Mouse (Mus musculus): ENCODE data around the gene Kdm7a. TPM values are rescaled to one million over a fixed set of nuclear protein-coding genes. Genes with fewer than 3 reads are reported as not detected.
A peak's percentile ranks its signal among the peaks of the same experiment; 100 is the strongest.

Kdm7a gene
- 10 to 100 TPM; 51.7 to 57.9 TPM for total RNA-seq (2021)
- long read RNA-seq, full-length matches to known transcripts: 21 of 52 reads
- long read RNA-seq, partial matches to known transcripts: 12 of 52 reads
- long read RNA-seq, other reads (novel, unspliced or antisense): 19 of 52 reads

GRCm38 (mm10) chr6:39206581-39207461 lies at the start of gene Kdm7a:
TSS of gene Kdm7a (minus strand) at chr6:39206789.
- DNase-seq (ENCODE audit: low spot score in 2 of 2): peak; percentile 85 to 86

DNA sequence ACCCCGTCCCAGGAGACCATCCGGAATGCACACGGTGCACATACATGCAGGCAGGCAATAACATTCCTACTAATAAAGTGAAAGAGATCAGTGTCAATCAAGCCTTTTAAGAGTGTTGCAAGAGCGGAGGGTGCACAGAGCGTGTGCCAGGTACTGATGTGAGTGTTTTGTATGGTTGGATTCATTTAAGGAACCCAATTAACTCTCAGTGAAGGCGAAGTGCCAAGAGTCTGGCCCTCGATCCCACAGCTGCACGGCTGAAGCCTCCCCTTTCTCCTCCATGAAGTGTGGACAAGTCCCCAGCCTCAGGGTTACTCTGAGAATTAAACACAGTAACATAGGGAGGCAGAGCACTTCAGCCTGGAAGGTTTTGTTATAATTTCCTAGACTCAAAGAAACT lies 48.7 kb upstream of the Kdm7a start:
- DNase-seq (ENCODE audit: low spot score in 2 of 2): no peak

GRCm38 (mm10) chr6:39250055-39250454 lies 43.5 kb upstream of the Kdm7a start:
- DNase-seq (ENCODE audit: low spot score in 2 of 2): no peak

GRCm38 (mm10) chr6:39249176-39249770 lies 42.7 kb upstream of the Kdm7a start:
- no peak for DNase-seq (ENCODE audit: low spot score in 2 of 2)

GRCm38 (mm10) chr6:39244066-39244465 lies 37.5 kb upstream of the Kdm7a start:
- no peak for DNase-seq (ENCODE audit: low spot score in 2 of 2)

DNA sequence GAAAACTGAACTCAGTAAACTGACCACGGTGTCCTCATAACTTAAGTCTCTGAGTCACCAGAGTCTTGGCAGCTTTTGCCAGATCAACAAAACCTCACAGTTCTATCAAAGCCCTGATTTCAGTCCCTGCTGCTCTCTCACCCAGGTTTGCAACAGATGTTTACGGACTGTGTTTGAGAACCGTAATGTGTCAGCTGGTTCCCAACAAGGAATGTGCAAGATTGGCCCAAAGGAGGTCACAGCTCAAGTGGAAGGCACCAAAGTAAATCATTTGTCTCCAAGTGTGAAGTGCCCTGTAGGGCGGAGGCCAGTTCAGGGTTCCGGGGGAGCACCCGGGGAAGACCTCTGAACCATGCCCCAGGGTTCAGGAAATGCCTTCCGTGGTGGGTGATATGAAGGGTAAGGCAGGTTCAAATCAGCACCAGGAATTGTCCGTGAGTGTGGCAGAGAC lies 36.9 kb upstream of the Kdm7a start:
- DNase-seq (ENCODE audit: low spot score in 2 of 2): no peak

DNA sequence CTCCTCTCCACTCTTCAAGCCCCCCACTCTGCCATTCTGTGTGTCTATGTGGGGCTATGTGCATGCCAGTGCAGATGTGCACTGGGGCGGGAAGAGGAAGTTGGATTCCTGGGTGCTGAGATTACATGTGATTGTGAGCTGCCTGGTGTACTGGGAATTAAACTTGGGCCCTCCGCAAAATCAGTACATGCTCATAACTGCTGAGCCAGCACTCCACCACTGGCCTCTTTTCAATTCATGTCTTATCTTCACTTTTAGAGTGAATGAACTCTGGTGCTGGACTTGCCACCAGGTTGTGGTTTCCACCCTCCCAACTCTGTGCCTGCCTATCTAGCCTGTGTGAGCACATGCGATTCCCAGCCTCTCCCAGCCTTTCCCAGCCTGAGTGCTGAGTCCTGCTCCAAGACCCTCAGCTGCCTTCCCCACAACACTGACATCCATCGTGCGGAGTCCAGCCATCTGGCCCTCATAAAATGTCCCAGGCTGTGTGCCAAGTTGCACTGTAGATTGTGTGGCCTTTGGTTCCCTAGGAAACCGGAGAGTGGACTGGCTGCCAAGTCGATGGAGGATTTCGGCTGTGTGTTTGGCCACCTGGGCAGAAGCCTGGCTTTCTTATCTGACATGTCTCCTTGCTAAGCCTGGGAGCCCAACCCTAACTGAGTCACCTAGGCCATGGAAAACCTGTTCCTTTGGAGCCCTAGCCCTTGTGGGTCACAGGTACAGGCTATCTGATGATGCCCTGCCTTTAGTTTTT lies 36.3 kb upstream of the Kdm7a start:
- DNase-seq (ENCODE audit: low spot score in 2 of 2): peak; percentile 26 to 66

GRCm38 (mm10) chr6:39241421-39241891 lies 34.9 kb upstream of the Kdm7a start:
- DNase-seq (ENCODE audit: low spot score in 2 of 2): peak; percentile 66 to 84

- no peak for DNase-seq (ENCODE audit: low spot score in 2 of 2)
These were observed 34.4 kb upstream of the Kdm7a start for GRCm38 (mm10) chr6:39240956-39241355.

DNA sequence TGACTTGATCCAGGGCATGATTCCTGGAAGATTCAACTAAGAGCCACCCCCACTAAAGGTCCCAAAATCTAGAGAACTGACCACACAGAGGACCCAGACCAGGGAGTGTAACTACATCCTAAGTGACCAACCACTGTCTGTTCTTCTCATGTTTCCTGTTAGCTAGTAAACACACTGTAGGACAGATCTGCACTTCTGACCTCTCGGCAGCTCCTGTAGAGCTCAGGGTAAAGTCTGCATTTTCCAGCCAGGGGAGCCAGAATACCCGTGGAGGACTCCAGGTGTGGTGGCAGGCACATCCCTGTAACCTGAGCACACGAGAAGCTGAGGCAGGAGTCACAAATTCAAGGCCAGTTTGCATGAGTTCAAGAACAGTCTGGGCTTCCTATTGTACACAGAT lies 31.3 kb upstream of the Kdm7a start:
- DNase-seq (ENCODE audit: low spot score in 2 of 2): no peak

DNA sequence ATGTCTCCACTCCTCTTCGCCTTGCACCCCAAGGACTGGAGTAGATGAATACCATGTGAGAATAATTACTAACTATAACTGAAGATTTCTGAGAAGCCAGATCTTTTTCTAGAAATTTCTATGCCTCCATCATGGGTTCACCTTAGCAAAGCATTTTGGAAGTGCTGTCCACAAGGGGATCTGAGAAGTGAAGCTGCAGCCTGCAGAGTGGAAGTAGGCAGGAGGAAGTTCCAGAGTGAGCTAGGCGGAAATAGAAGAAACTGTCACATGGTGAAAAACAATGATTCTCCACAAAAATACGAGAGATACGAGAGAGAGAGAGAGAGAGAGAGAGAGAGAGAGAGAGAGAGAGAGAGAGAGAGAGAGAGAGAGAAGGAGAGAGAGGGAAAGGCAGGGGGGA lies 26.0 kb upstream of the Kdm7a start:
- no peak for DNase-seq (ENCODE audit: low spot score in 2 of 2)

DNA sequence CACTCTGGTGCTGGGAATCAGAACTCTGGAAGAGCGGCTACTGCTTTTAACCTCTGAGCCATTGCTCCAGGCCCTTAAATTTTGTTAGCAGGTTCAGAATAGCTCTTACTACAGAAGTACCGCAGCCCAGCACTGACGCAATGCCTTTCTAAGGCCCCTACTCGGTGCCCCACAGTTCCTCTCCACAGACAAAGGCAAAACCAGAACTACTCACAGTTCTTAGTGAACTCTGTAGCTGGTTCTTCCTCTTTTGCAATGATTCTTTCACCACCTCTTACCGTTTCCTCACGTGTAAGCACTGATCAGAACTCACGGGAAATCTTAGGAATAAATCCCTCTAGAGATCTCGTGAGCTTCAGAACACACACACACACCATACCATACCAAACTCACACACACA lies 24.1 kb upstream of the Kdm7a start:
- DNase-seq (ENCODE audit: low spot score in 2 of 2): no peak

- no peak for DNase-seq (ENCODE audit: low spot score in 2 of 2)
These were observed 20.0 kb upstream of the Kdm7a start for GRCm38 (mm10) chr6:39226610-39226955.

GRCm38 (mm10) chr6:39225876-39226609 lies 19.5 kb upstream of the Kdm7a start:
- DNase-seq (ENCODE audit: low spot score in 2 of 2): peak; percentile 26 to 57

DNA sequence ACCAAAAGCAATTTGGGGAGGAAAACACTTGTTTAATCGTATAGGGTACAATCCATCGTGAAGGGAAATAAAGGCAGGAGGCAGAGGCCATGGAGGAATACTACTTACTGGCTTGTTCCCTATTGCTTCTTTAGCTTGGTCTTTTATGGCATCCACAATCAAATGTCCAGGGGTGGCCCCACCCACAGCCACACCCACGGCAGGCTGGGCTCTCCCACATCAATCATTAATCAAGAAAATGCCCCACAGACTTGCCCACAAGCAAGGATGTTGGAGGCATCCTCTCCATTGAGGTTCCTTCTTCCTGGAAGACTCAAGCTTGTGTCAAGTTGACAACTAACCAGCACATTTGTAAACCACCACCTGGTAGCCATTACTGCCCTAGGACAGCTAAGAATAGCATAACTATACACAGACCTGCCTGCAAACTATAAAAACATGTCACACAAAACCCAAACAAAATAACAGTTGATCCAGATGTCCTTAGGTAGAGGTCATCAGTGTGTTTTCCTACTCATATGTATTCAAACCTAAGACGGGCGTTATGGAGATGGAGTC lies 16.8 kb upstream of the Kdm7a start:
- DNase-seq (ENCODE audit: low spot score in 2 of 2): no peak

DNA sequence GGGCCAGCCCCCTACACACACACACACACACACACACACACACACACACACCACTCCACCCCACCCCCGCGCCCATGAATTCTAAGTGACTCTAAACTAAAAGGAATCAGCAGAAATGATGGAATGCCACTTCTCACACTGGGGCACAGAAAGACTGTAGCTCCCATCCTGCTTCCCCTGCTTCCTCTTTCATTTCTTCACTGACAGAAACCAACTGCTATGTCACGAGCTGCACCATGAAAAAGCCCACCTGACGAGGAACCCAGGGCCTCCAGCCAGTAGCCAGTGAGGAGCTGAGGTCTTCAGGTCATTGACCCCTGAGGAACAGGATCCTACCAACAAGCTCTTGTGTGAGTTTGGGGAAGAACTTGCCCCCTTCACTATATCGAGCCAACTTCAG lies 15.9 kb upstream of the Kdm7a start:
- DNase-seq (ENCODE audit: low spot score in 2 of 2): no peak

DNA sequence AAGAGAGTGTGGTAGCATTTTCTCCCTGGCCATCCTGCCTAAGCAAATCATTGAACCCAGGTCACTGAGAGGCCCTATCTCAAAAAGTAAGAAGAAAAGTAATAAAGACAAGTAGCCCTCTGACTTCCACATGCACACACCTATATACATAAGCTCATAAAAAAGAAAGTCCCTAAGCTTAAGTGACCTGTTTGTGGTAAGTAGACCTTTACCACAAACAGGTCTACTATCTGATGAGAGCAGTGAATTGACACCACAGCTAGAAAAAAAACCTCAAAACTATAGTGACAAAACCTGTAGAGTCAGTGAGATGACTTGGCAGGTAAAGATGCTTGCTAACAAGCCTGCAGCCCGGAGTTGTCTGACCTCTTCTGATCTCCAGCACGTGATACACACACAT lies 11.4 kb upstream of the Kdm7a start:
- DNase-seq (ENCODE audit: low spot score in 2 of 2): no peak

DNA sequence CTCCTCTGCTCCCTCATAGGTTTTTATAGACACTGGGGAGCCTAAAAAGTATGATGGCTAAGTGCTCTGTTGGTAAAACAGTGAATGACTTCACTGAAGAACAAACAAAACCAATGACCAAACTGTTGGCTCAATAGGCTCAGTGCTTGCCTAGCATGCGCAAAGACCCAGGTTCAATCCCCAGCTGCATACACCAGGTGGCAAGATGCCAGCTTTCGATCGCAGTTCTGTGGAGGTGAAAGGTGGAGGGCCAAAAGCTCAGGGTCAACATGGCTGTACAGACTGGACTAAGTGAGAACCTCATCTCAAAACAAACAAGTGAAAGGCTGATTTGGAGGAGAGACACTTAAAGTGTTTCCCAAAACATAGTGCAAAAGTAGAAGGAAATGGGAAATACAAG lies 10.5 kb upstream of the Kdm7a start:
- DNase-seq (ENCODE audit: low spot score in 2 of 2): no peak

DNA sequence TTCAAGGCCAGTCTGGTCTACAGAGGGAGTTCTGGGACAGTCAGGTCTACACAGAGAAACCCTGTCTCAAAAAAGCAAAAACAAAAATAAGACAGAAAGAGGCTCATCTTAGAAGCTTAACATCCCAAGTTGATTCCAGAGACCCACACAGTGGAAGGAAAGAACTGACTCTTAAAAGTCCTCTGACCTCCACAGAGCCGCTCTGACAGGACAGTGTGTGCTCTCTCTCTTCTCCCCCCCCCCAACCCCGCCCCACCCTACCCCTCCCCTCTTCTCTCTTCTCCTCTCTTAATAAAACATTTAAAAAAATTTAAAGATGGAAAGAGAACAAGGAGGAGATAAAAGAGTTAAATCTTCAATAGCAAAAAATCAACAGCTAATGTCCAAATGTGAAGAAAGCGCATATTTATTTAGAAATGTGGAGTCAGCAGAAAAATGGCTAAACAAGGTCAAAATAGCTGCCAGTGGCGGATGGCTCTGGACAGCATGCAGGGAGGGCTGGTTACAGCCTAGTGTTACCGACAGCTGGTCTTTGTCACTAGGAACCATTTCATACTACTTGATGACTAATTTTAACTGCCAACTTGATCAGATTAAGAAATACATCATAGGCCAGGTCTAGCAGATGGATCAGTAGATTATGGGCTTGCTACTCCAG lies 8.5 kb upstream of the Kdm7a start:
- no peak for DNase-seq (ENCODE audit: low spot score in 2 of 2)

GRCm38 (mm10) chr6:39209677-39210076 lies 3.1 kb upstream of the Kdm7a start:
- no peak for DNase-seq (ENCODE audit: low spot score in 2 of 2)

All from layer of hippocampus, adult 18-20 months (tissue).